Mouse (Mus musculus) bone marrow, adult 2 months (tissue): Measurements from ENCODE around the gene Ssc4d.

Source experiments
- CTCF ChIP-seq: fragments of 200-500 bp; IDR thresholded peaks from 2 replicates; pipeline ENCODE4 v1.5.1; 2011; ENCODE audit warnings: low read length, control low read depth; ENCODE audit not compliant: control insufficient read depth, insufficient read depth
- POLR2A ChIP-seq: fragments of 200-500 bp; IDR thresholded peaks from 2 replicates; pipeline ENCODE4 v1.6.1; 2011; ENCODE audit warnings: low read depth, mild to moderate bottlenecking, control low read depth, low read length, borderline replicate concordance; ENCODE audit not compliant: control insufficient read depth

DNA sequence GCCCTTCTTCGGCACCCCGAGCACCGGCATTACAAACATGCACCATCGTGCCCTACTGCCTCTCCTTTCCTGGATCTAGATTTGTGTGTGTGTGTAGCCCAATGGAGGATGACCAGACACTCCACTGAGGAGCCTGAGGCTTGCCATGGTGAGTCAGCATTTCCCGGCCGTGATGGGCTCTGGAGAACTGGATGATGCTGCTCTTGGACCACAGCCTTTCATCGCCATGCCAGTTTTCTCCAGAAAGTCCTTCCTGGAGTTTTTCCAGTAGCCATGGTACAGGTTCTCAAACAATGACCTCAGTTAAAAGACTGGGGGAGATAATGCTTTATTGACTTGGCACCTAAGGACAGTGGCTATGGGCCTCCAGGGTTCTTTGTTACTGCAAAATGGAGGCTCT lies 14.4 kb downstream of the Ssc4d start:
- TF ChIP-seq CTCF: no peak
- no peak for TF ChIP-seq POLR2A
